Mouse (Mus musculus): ENCODE data around the gene Hnrnpa0.

DNA sequence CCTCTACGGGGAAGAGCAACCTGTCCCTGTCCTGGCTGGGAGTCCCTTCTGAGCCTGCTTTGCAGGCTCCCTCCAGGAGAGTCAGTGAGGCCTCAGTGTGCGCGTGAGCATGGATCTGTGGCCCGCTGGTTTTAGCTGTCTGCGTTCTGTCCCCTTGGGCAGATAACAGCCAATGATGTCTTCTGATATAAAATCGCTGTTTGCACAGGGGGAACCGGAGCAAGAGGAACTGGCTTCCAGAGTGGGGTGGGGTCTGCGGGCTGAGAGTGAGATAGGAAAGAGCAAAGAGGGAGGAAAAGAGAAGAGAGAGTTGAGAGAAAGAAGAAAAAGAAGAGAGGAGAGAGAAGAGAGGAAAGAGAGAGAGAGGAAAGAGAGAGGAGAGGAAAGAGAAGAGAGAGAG lies 28.7 kb upstream of the Hnrnpa0 start:
- TF ChIP-seq CTCF (IDR thresholded peaks at IDR 0.05 in 2 of 3, conservative IDR thresholded peaks at IDR 0.05 in 1 of 3; ENCODE audit: control insufficient read depth in 1 of 3, insufficient read depth in 1 of 3, low read depth in 2 of 3, low read length in 3 of 3, poor library complexity in 1 of 3, severe bottlenecking in 1 of 3) (no peak), RCOR1 (IDR thresholded peaks at IDR 0.05; ENCODE audit: low read depth, low read length) (no peak; the same call in 1 of the 2 replicates), POLR2A (IDR thresholded peaks at IDR 0.05; ENCODE audit: control insufficient read depth in 1 of 2, insufficient read depth in 1 of 2, low read depth in 1 of 2, low read length in 2 of 2, poor library complexity in 1 of 2) (no peak), SMC3 (IDR thresholded peaks at IDR 0.05; ENCODE audit: low read depth, low read length) (no peak), UBTF (IDR thresholded peaks at IDR 0.05; ENCODE audit: borderline replicate concordance, insufficient read depth, low read depth, low read length) (no peak)

Measured in MEL (cell line).